Mouse (Mus musculus) mesoderm, embryonic 11.5 days (tissue): Measurements from ENCODE around the gene Zp3.
A peak's percentile ranks its signal among the peaks of the same experiment; 100 is the strongest.

Experiments used
- DNase-seq: peaks from one replicate; pipeline ENCODE4 v3.0.0-alpha.2; 2012; ENCODE audit warnings: low read depth, low spot score

Zp3 gene

GRCm38 (mm10) chr5:135960909-135961635, 18.8 kb upstream of the Zp3 start:
- DNase-seq, result no peak

- no peak for DNase-seq
Observed at GRCm38 (mm10) chr5:135962125-135962491, 17.8 kb upstream of the Zp3 start.

- peak; percentile 99 for DNase-seq
Observed at GRCm38 (mm10) chr5:135962492-135963279, 17.2 kb upstream of the Zp3 start.

GRCm38 (mm10) chr5:135963280-135963627, 16.6 kb upstream of the Zp3 start:
- no peak for DNase-seq

- no peak for DNase-seq
Observed at GRCm38 (mm10) chr5:135965501-135965930, 14.4 kb upstream of the Zp3 start.

- DNase-seq, result no peak
Observed at GRCm38 (mm10) chr5:135966866-135967265, 13.0 kb upstream of the Zp3 start.

GRCm38 (mm10) chr5:135968781-135969180, 11.1 kb upstream of the Zp3 start:
- DNase-seq, result no peak

- no peak for DNase-seq
Observed at GRCm38 (mm10) chr5:135970247-135970646, 9.7 kb upstream of the Zp3 start.

- DNase-seq, result no peak
Observed at GRCm38 (mm10) chr5:135971876-135972275, 8.0 kb upstream of the Zp3 start.

- no peak for DNase-seq
Observed at GRCm38 (mm10) chr5:135974365-135974764, 5.5 kb upstream of the Zp3 start, which contains the start of gene Ssc4d. Ssc4d (minus strand) TSS chr5:135974531.

- DNase-seq, result no peak
Observed at GRCm38 (mm10) chr5:135975893-135976668, 3.8 kb upstream of the Zp3 start.

- DNase-seq, result no peak
Observed at GRCm38 (mm10) chr5:135979381-135979780, 518 bp upstream of the Zp3 start.

GRCm38 (mm10) chr5:135982398-135982797, 2.5 kb downstream of the Zp3 start:
- peak; percentile 72 for DNase-seq

GRCm38 (mm10) chr5:135984546-135985044, 4.7 kb downstream of the Zp3 start:
- DNase-seq, result no peak

- no peak for DNase-seq
Observed at GRCm38 (mm10) chr5:135987248-135987647, 7.3 kb downstream of the Zp3 start.

GRCm38 (mm10) chr5:135990601-135991000, 10.7 kb downstream of the Zp3 start:
- no peak for DNase-seq

- no peak for DNase-seq
Observed at GRCm38 (mm10) chr5:135993381-135993965, 13.6 kb downstream of the Zp3 start.

GRCm38 (mm10) chr5:135994335-135994724, 14.4 kb downstream of the Zp3 start:
- DNase-seq, result no peak

GRCm38 (mm10) chr5:135994725-135995687, 15.1 kb downstream of the Zp3 start, which contains the start of gene Dtx2:
Dtx2 (plus strand) TSS chr5:135994800.
- peak; percentile 92 for DNase-seq

- DNase-seq, result no peak
Observed at GRCm38 (mm10) chr5:135996162-135996561, 16.3 kb downstream of the Zp3 start.
